Mouse (Mus musculus) left cerebral cortex, adult 18-20 months (tissue): Measurements from ENCODE around the gene Dnajc27. TPM values are rescaled to one million over a fixed set of nuclear protein-coding genes. Genes with fewer than 3 reads are reported as not detected.
A peak's percentile ranks its signal among the peaks of the same experiment; 100 is the strongest.

Experiments
- DNase-seq, 2 experiments: peaks; one replicate each; pipeline ENCODE4 v3.0.0; 2021 to 2022; ENCODE audit warnings: low spot score in 2 of 2, mixed read lengths in 1 of 2
- long read RNA-seq, 2 experiments: library from polyadenylated mRNA; stranded (forward); transcript quantifications; one replicate each; pipeline ENCODE4 v2.0.0; 2021
- total RNA-seq, 2 experiments: library from RNA; stranded (reverse); gene quantifications; 2 replicates each; pipeline ENCODE4 v1.2.3; 2021

Dnajc27 gene
- 10 to 100 TPM; 96.7 to 97.1 TPM for total RNA-seq
- long read RNA-seq, experiment 1, full-length matches to known transcripts = 59 of 82 reads
- long read RNA-seq, experiment 1, partial matches to known transcripts = 2 of 82 reads
- long read RNA-seq, experiment 1, other reads (novel, unspliced or antisense) = 21 of 82 reads
- long read RNA-seq, experiment 2, full-length matches to known transcripts = 45 of 85 reads
- long read RNA-seq, experiment 2, partial matches to known transcripts = 28 of 85 reads
- long read RNA-seq, experiment 2, other reads (novel, unspliced or antisense) = 12 of 85 reads

- DNase-seq = peak; percentile 96 to 98
Observed at GRCm38 (mm10) chr12:4082132-4083001, at the start of gene Dnajc27. TSS of gene Dnajc27 (plus strand) at chr12:4082583.

- no peak for DNase-seq
Observed at GRCm38 (mm10) chr12:4036157-4036556, 46.2 kb upstream of the Dnajc27 start.

- peak in 1 of 2 experiments; percentile 41 for DNase-seq
Observed at GRCm38 (mm10) chr12:4037511-4037910, 44.9 kb upstream of the Dnajc27 start.

GRCm38 (mm10) chr12:4038061-4039041 lies 44.0 kb upstream of the Dnajc27 start, which contains the start of gene Efr3b:
TSS of gene Efr3b (minus strand) at chr12:4038915.
- peak; percentile 77 to 88 for DNase-seq

- no peak for DNase-seq
Observed at GRCm38 (mm10) chr12:4039046-4039445, 43.3 kb upstream of the Dnajc27 start.

- DNase-seq = no peak
Observed at GRCm38 (mm10) chr12:4042411-4042810, 40.0 kb upstream of the Dnajc27 start.

- no peak for DNase-seq
Observed at GRCm38 (mm10) chr12:4045992-4046391, 36.4 kb upstream of the Dnajc27 start.

GRCm38 (mm10) chr12:4048031-4048430 lies 34.4 kb upstream of the Dnajc27 start:
- no peak for DNase-seq

GRCm38 (mm10) chr12:4050861-4051425 lies 31.4 kb upstream of the Dnajc27 start:
- no peak for DNase-seq

GRCm38 (mm10) chr12:4053643-4054042 lies 28.7 kb upstream of the Dnajc27 start:
- no peak for DNase-seq

GRCm38 (mm10) chr12:4054845-4055244 lies 27.5 kb upstream of the Dnajc27 start:
- no peak for DNase-seq

GRCm38 (mm10) chr12:4058321-4058720 lies 24.1 kb upstream of the Dnajc27 start:
- DNase-seq = no peak

- no peak for DNase-seq
Observed at GRCm38 (mm10) chr12:4059683-4060082, 22.7 kb upstream of the Dnajc27 start.

GRCm38 (mm10) chr12:4065498-4065897 lies 16.9 kb upstream of the Dnajc27 start:
- DNase-seq = no peak

- DNase-seq = no peak
Observed at GRCm38 (mm10) chr12:4065944-4066343, 16.4 kb upstream of the Dnajc27 start.

- peak; percentile 50 to 71 for DNase-seq
Observed at GRCm38 (mm10) chr12:4066681-4067459, 15.5 kb upstream of the Dnajc27 start.

- DNase-seq = no peak
Observed at GRCm38 (mm10) chr12:4068551-4068950, 13.8 kb upstream of the Dnajc27 start.

- DNase-seq = no peak
Observed at GRCm38 (mm10) chr12:4071671-4072070, 10.7 kb upstream of the Dnajc27 start.

GRCm38 (mm10) chr12:4075407-4075806 lies 7.0 kb upstream of the Dnajc27 start:
- DNase-seq = no peak

- DNase-seq = no peak
Observed at GRCm38 (mm10) chr12:4076383-4076782, 6.0 kb upstream of the Dnajc27 start.
